Mouse (Mus musculus) bone marrow macrophage, adult 2 months (primary cell): Measurements from ENCODE around the gene Tle2. TPM values are rescaled to one million over a fixed set of nuclear protein-coding genes. Genes with fewer than 3 reads are reported as not detected.

Source experiments
- H3K27ac ChIP-seq: 2 replicates; pipeline ENCODE4 v1.5.1; 2012; ENCODE audit warnings: low read depth, low read length; ENCODE audit not compliant: insufficient read depth
- H3K4me1 ChIP-seq: 2 replicates; pipeline ENCODE4 v1.6.1; 2012; ENCODE audit warnings: low read length; ENCODE audit not compliant: control insufficient read depth, insufficient read depth
- H3K4me3 ChIP-seq: 2 replicates; pipeline ENCODE4 v1.5.1; 2012; ENCODE audit warnings: mild to moderate bottlenecking, low read length, moderate library complexity; ENCODE audit not compliant: insufficient read depth
- CTCF ChIP-seq: IDR thresholded peaks from 2 replicates; pipeline ENCODE4 v1.5.1; 2012; ENCODE audit warnings: low read depth, mild to moderate bottlenecking, low read length, moderate library complexity
- POLR2A ChIP-seq: IDR thresholded peaks from 2 replicates; pipeline ENCODE4 v1.6.1; 2012; ENCODE audit warnings: mild to moderate bottlenecking, low read depth, low read length, borderline replicate concordance
- polyA plus RNA-seq: library from polyadenylated mRNA; stranded (reverse); fragments of >200 nt; gene quantifications from 2 replicates; pipeline ENCODE4 v1.2.4, GENCODE M21; 2012; ENCODE audit not compliant: missing spikeins, insufficient read depth, insufficient read length

Gene Tle2
- polyA plus RNA-seq, 1 experiment = 17.9 TPM

DNA sequence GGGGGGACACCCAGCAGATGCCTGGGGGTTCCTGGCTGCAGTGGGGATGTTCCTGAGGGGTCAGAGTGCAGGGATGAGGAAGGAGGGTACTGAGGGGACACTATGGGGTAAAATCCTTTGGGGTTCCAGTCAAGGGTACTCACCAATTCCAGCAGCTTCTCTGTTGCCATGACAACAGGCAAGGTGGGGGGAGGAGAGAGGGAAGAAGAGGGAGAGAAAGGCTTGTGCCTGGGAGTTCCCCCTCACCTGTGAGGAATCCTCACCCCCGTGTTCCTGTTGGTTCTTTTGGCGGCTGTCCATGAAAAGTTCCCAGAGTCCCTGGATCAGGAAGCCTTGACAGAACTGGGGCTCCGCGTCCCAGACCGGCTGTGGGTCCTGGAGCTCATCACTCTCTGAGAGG lies 21.2 kb downstream of the Tle2 start:
- Histone ChIP-seq H3K4me3 (no peak overlapping the region), H3K4me1 (0 out of 2 replicates have a peak, but pooled peaks cover 2% of the 10 kb centered on the region), H3K27ac (no peak overlapping the region)
- no peak for TF ChIP-seq CTCF
- TF ChIP-seq POLR2A = no peak

- Histone ChIP-seq H3K4me3 (no peak overlapping the region; the same call in 1 of the 2 replicates), H3K27ac (no peak overlapping the region), H3K4me1 (peaks cover 7% of the 10 kb centered on the region)
- TF ChIP-seq POLR2A (no peak), CTCF (no peak)
Measured at GRCm38 (mm10) chr10:81596611-81597010, 22.2 kb downstream of the Tle2 start.

- no peak overlapping the region for H3K27ac ChIP-seq
- H3K4me3 ChIP-seq = peak overlapping the region; percentile 55
- TF ChIP-seq CTCF (no peak), POLR2A (no peak)
- peaks cover 11% of the 10 kb centered on the region for H3K4me1 ChIP-seq
Measured at GRCm38 (mm10) chr10:81597137-81597950, 23.0 kb downstream of the Tle2 start.

DNA sequence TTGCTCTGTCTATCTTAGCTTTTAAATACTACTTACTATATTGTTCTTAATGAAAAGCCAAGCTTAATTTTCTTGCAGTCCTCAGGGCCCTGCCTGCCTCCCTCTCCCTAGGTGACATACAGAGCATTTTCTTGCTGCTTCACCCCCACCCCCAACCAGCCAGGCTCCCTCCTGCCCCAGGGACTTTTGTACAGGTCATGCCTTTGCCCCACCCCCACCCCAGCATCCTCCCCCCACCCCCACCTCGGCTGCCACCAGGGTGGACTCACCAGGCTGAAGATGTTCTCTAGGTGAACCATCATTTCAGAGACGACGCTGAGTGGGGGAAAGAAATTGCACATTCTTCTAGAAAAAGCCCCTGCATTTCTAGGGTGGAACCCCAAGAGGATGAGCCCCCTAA lies 24.0 kb downstream of the Tle2 start:
- no peak overlapping the region for H3K27ac ChIP-seq
- no peak for TF ChIP-seq CTCF
- no peak for TF ChIP-seq POLR2A
- H3K4me3 ChIP-seq = no peak overlapping the region
- peaks cover 17% of the 10 kb centered on the region for H3K4me1 ChIP-seq

- Histone ChIP-seq H3K27ac (no peak overlapping the region), H3K4me1 (peaks cover 17% of the 10 kb centered on the region), H3K4me3 (no peak overlapping the region)
- TF ChIP-seq CTCF (no peak), POLR2A (no peak)
Measured at GRCm38 (mm10) chr10:81598871-81599270, 24.5 kb downstream of the Tle2 start.

DNA sequence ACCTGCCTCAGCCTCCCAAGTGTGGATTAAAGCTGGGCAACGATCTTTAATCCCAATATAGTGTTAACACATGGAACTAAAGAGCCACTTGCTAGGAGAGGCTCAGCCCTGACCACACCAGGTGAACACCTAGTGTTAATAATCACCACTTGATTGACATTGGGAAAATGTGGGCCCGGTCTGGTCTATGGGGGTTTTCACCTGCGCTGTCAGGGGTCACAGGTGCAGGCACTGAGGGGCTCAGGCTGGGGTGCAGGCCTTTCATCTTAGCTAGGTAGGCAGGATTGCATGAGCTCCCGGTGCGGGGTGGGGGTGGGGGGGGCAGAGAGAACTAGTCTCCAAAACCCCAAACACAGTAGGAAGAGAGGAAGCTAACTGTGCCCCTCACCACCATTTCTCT lies 25.3 kb downstream of the Tle2 start:
- Histone ChIP-seq H3K4me3 (no peak overlapping the region), H3K4me1 (peaks cover 24% of the 10 kb centered on the region), H3K27ac (no peak overlapping the region)
- no peak for TF ChIP-seq POLR2A
- no peak for TF ChIP-seq CTCF

GRCm38 (mm10) chr10:81600096-81600495 lies 25.7 kb downstream of the Tle2 start:
- Histone ChIP-seq H3K27ac (no peak overlapping the region), H3K4me1 (peaks cover 26% of the 10 kb centered on the region), H3K4me3 (no peak overlapping the region)
- TF ChIP-seq POLR2A (no peak), CTCF (no peak)

- H3K4me1 ChIP-seq = peaks cover 27% of the 10 kb centered on the region
Measured at GRCm38 (mm10) chr10:81600738-81601203, 26.4 kb downstream of the Tle2 start, which contains the start of gene Tle6. TSS of gene Tle6 (minus strand) at chr10:81601073.

GRCm38 (mm10) chr10:81601396-81601905 lies 27.1 kb downstream of the Tle2 start:
- H3K27ac ChIP-seq = no peak overlapping the region
- TF ChIP-seq CTCF = no peak
- no peak for TF ChIP-seq POLR2A
- peak overlapping the region; percentile 51 for H3K4me3 ChIP-seq
- H3K4me1 ChIP-seq = peaks cover 27% of the 10 kb centered on the region

More at GRCm38 (mm10) chr10:81600738-81601203, 26.4 kb downstream of the Tle2 start, which contains the start of gene Tle6:
- H3K4me3 ChIP-seq = peak within 1 kb of the TSS; percentile 51
- H3K27ac ChIP-seq = no peak within 1 kb of the TSS
- TF ChIP-seq CTCF (no peak), POLR2A (no peak)

- H3K4me3 ChIP-seq = no peak overlapping the region
- TF ChIP-seq CTCF (no peak), POLR2A (no peak)
- H3K4me1 ChIP-seq = peaks cover 30% of the 10 kb centered on the region
- H3K27ac ChIP-seq = no peak overlapping the region
Measured at GRCm38 (mm10) chr10:81602741-81603151, 28.4 kb downstream of the Tle2 start.
